Mouse (Mus musculus): ENCODE results near the gene P2ry12. TPM values are rescaled to one million over a fixed set of nuclear protein-coding genes. Genes with fewer than 3 reads are reported as not detected.

The P2ry12 gene
- polyA plus RNA-seq, 2 experiments: 2.5 to 3.3 TPM

DNA sequence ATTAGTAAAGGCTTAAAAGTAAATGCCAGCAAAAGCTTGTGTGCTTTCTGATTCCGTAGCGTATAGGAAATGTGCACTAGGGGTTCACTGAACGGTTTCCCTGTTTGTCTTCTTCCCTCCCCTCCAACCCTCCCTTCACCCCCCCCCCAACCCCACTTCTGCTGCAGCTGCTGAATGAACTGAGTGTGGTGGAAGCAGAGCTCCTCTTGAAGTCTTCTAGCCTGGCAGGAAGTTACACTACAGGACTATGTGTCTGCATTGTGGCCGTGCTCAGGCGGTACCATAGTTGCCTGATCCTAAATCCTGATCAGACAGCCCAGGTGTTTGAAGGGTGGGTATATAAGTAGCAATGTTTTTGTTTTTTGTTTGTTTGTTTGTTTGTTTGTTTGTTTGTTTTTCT, 27.8 kb downstream of the P2ry12 start:
- H3K27ac ChIP-seq (replicated peaks; ENCODE audit: low read depth, low read length): no peak overlapping the region
- no peaks in the 10 kb centered on the region for H3K4me1 ChIP-seq (ENCODE audit: control insufficient read depth, insufficient read depth, low read length)
- no peak overlapping the region for H3K9ac ChIP-seq (ENCODE audit: low read depth, low read length, severe bottlenecking)
- H3K27me3 ChIP-seq (ENCODE audit: control insufficient read depth, insufficient read depth, low read length): no peaks in the 10 kb centered on the region
- ATAC-seq (ENCODE audit: low FRiP score, low read depth): no peak
- H3K4me3 ChIP-seq (replicated peaks; ENCODE audit: low read length): no peak overlapping the region
- no peaks in the 10 kb centered on the region for H3K9me3 ChIP-seq (ENCODE audit: control insufficient read depth, low read length)
- no peak for TF ChIP-seq POLR2A (IDR thresholded peaks at IDR 0.05; ENCODE audit: borderline replicate concordance, extremely low read depth, insufficient read depth, insufficient read length)
- no peak overlapping the region for H3K4me2 ChIP-seq (replicated peaks; ENCODE audit: low read depth, low read length, severe bottlenecking)
- WGBS: 64% methylated on average over 5 of the region's 5 CpGs
- no peak for DNase-seq (ENCODE audit: low spot score)
- no peaks in the 10 kb centered on the region for H3K36me3 ChIP-seq (ENCODE audit: control insufficient read depth, insufficient read depth, low read length)

DNA sequence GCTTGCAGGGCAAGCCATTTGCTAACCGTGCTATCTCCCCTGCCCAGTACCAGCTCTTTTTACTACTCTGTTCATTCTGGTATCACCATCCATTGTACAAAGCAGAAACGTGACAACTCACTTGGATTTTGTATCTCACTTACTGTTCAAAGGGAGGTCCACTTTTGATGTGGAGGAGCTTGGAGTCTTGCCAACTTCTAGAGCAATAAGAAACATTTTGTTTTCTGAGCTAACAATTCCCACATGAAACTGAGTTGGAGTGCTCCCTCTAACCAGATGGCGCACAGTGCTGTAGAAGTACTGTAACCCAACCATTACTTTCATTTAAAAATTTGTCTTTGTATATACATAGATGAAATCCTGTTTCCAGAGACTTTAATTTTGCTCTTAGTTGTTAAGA, 31.8 kb downstream of the P2ry12 start:
- Histone ChIP-seq H3K27me3 (ENCODE audit: control insufficient read depth, insufficient read depth, low read length) (no peaks in the 10 kb centered on the region), H3K4me3 (replicated peaks; ENCODE audit: low read length) (no peak overlapping the region), H3K9ac (ENCODE audit: low read depth, low read length, severe bottlenecking) (no peak overlapping the region), H3K4me1 (ENCODE audit: control insufficient read depth, insufficient read depth, low read length) (no peaks in the 10 kb centered on the region), H3K4me2 (replicated peaks; ENCODE audit: low read depth, low read length, severe bottlenecking) (no peak overlapping the region), H3K27ac (replicated peaks; ENCODE audit: low read depth, low read length) (no peak overlapping the region), H3K9me3 (ENCODE audit: control insufficient read depth, low read length) (no peaks in the 10 kb centered on the region), H3K36me3 (ENCODE audit: control insufficient read depth, insufficient read depth, low read length) (no peaks in the 10 kb centered on the region)
- no peak for TF ChIP-seq POLR2A (IDR thresholded peaks at IDR 0.05; ENCODE audit: borderline replicate concordance, extremely low read depth, insufficient read depth, insufficient read length)
- DNase-seq (ENCODE audit: low spot score) (peak; percentile 69), ATAC-seq (ENCODE audit: low FRiP score, low read depth) (no peak)
- WGBS: 49% methylated on average over 3 of the region's 3 CpGs

DNA sequence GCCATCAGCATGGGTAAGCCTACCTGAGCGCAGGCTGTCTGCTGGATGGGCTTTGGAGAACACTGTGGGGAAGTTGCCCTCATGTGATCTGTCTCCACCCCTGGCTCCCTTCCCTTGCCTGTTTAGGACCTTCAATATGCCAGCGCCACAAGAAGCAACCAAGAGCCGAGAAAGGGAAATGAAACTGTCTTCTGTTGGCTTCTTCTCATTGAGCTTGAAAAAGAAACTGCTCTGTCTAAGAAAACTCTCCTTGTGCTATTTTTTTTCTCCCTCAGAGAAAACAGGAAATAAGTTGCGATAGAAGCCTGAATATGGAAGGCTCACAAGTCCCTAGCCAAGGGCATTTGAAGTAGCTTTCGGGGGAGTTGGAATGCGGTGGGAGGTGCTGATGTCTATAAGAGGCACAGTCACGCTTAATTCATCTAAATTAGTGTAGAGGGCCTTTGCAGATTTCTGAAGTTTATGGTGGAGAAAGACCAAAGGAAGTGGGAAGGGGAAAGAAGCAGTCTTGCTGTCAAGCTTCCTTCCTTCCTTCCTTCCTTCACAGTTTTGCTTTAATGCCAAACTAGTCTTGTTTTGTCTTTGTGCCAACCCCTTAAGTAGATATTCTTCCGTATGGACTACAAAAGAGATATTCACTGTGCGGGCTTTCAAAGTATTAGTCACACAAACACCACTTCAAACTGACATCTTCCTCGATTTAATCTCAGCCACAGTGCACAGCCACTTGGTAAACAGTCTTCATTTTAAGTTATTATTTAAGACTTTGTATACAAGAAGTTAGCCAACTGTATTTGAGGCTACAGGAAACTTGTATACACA, 33.7 kb downstream of the P2ry12 start:
- Histone ChIP-seq H3K9me3 (ENCODE audit: control insufficient read depth, low read length) (no peaks in the 10 kb centered on the region), H3K27me3 (ENCODE audit: control insufficient read depth, insufficient read depth, low read length) (no peaks in the 10 kb centered on the region), H3K4me2 (replicated peaks; ENCODE audit: low read depth, low read length, severe bottlenecking) (no peak overlapping the region), H3K36me3 (ENCODE audit: control insufficient read depth, insufficient read depth, low read length) (no peaks in the 10 kb centered on the region), H3K9ac (ENCODE audit: low read depth, low read length, severe bottlenecking) (no peak overlapping the region), H3K27ac (replicated peaks; ENCODE audit: low read depth, low read length) (0 out of 2 replicates have a peak overlapping the region, but pooled peaks have one; percentile 9), H3K4me1 (ENCODE audit: control insufficient read depth, insufficient read depth, low read length) (no peaks in the 10 kb centered on the region), H3K4me3 (replicated peaks; ENCODE audit: low read length) (no peak overlapping the region)
- WGBS: 64% methylated on average over 10 of the region's 10 CpGs
- DNase-seq (ENCODE audit: low spot score) (peak; percentile 9), ATAC-seq (ENCODE audit: low FRiP score, low read depth) (no peak)
- TF ChIP-seq POLR2A (IDR thresholded peaks at IDR 0.05; ENCODE audit: borderline replicate concordance, extremely low read depth, insufficient read depth, insufficient read length): no peak

DNA sequence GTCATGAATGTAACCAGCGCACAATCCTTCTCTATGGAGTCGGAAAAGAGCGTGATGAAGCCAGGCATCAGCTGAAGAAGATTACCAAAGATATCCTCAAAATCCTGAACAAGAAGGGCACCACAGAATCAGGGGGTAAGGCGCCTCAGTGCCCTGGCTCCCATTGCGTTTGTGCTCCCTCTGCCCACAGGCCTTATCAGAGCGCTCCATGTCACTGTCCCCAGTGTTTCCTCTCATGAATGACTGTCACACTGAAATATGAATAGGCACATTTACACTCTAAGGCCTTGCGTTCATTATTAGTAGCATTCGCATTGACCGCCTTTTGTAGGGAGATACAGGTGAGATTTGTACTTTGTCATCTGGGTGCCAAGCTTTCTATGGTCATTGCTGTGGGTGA, 35.0 kb downstream of the P2ry12 start:
- Histone ChIP-seq H3K4me3 (replicated peaks; ENCODE audit: low read length) (no peak overlapping the region), H3K27ac (replicated peaks; ENCODE audit: low read depth, low read length) (no peak overlapping the region), H3K27me3 (ENCODE audit: control insufficient read depth, insufficient read depth, low read length) (no peaks in the 10 kb centered on the region), H3K9me3 (ENCODE audit: control insufficient read depth, low read length) (no peaks in the 10 kb centered on the region), H3K4me2 (replicated peaks; ENCODE audit: low read depth, low read length, severe bottlenecking) (no peak overlapping the region), H3K9ac (ENCODE audit: low read depth, low read length, severe bottlenecking) (no peak overlapping the region), H3K4me1 (ENCODE audit: control insufficient read depth, insufficient read depth, low read length) (no peaks in the 10 kb centered on the region), H3K36me3 (ENCODE audit: control insufficient read depth, insufficient read depth, low read length) (no peaks in the 10 kb centered on the region)
- 96% methylated on average over 9 of the region's 9 CpGs for WGBS
- no peak for TF ChIP-seq POLR2A (IDR thresholded peaks at IDR 0.05; ENCODE audit: borderline replicate concordance, extremely low read depth, insufficient read depth, insufficient read length)
- ATAC-seq (ENCODE audit: low FRiP score, low read depth): no peak
- no peak for DNase-seq (ENCODE audit: low spot score)

DNA sequence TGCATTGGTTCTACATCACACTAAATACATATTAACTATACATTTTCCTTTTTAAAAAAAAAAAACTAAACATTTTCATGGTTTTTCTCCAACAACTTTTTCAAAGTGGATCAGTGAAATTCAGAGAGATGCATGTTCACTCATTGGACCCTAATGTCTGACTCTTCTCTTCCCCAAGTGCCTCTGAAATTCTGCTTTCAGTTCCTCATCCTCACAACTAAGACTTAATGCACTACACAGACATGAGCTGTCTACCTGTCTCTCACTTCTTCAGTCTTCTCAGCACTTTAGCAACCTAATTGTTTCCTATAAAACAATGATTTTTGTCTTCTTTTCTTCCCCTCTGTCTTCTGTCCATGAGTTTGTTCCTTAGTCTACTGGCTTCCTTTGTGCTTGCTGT, 37.3 kb downstream of the P2ry12 start:
- TF ChIP-seq POLR2A (IDR thresholded peaks at IDR 0.05; ENCODE audit: borderline replicate concordance, extremely low read depth, insufficient read depth, insufficient read length): no peak
- Histone ChIP-seq H3K4me2 (replicated peaks; ENCODE audit: low read depth, low read length, severe bottlenecking) (no peak overlapping the region), H3K27ac (replicated peaks; ENCODE audit: low read depth, low read length) (no peak overlapping the region), H3K9ac (ENCODE audit: low read depth, low read length, severe bottlenecking) (no peak overlapping the region), H3K4me3 (replicated peaks; ENCODE audit: low read length) (no peak overlapping the region), H3K27me3 (ENCODE audit: control insufficient read depth, insufficient read depth, low read length) (no peaks in the 10 kb centered on the region), H3K36me3 (ENCODE audit: control insufficient read depth, insufficient read depth, low read length) (no peaks in the 10 kb centered on the region), H3K9me3 (ENCODE audit: control insufficient read depth, low read length) (no peaks in the 10 kb centered on the region), H3K4me1 (ENCODE audit: control insufficient read depth, insufficient read depth, low read length) (no peaks in the 10 kb centered on the region)
- no peak for ATAC-seq (ENCODE audit: low FRiP score, low read depth)
- no peak for DNase-seq (ENCODE audit: low spot score)
